Mouse (Mus musculus) midbrain, embryonic 10.5 days (tissue): ENCODE results near the gene Rhbdl1. TPM values are rescaled to one million over a fixed set of nuclear protein-coding genes. Genes with fewer than 3 reads are reported as not detected.

Experiments
- DNase-seq: peaks from one replicate; pipeline ENCODE4 v3.0.0-alpha.2; 2017; ENCODE audit warnings: low spot score
- H3K27ac ChIP-seq: fragments of 300-500 bp; sonication (generic); replicated peaks from 2 replicates; pipeline ENCODE4 v1.5.1; 2016; ENCODE audit warnings: mild to moderate bottlenecking
- H3K27me3 ChIP-seq: fragments of 300-500 bp; sonication (generic); 2 replicates; pipeline ENCODE4 v1.6.1; 2016; ENCODE audit warnings: low read depth, mild to moderate bottlenecking; ENCODE audit not compliant: poor library complexity, severe bottlenecking
- H3K36me3 ChIP-seq: fragments of 300-500 bp; sonication (generic); 2 replicates; pipeline ENCODE4 v1.6.1; 2016; ENCODE audit warnings: mild to moderate bottlenecking, moderate library complexity
- H3K4me1 ChIP-seq: fragments of 300-500 bp; sonication (generic); 2 replicates; pipeline ENCODE4 v1.6.1; 2016
- H3K4me3 ChIP-seq: fragments of 300-500 bp; sonication (generic); 2 replicates; pipeline ENCODE4 v1.5.1; 2016; ENCODE audit warnings: mild to moderate bottlenecking, moderate library complexity
- H3K9me3 ChIP-seq: fragments of 300-500 bp; sonication (generic); replicated peaks from 2 replicates; pipeline ENCODE4 v1.6.1; 2016; ENCODE audit warnings: mild to moderate bottlenecking
- WGBS: fragments of 180-500 bp; shearing (Covaris S2); methylation state at CpG from one replicate; pipeline ENCODE4 v1.1.7; 2016; 5-methylcytosine and 5-hydroxymethylcytosine counted together
- polyA plus RNA-seq: library from polyadenylated mRNA; unstranded; fragments of >200 nt; fragmentation: Nextera tagmentation; extraction: Ambion mirVana; gene quantifications from 2 replicates; pipeline ENCODE4 v1.2.1, GENCODE M21; 2016

Gene Rhbdl1
- 1.7 and 2.7 TPM in 2 replicates for polyA plus RNA-seq

- no peak for DNase-seq
- 2% methylated on average over 29 of the region's 29 CpGs for WGBS
- H3K4me3 ChIP-seq = peak within 1 kb of the TSS; percentile 89
- no peaks in the 10 kb centered on the region for H3K27me3 ChIP-seq
- peaks cover 67% of the 10 kb centered on the region for H3K36me3 ChIP-seq
- H3K27ac ChIP-seq = peak within 1 kb of the TSS; percentile 81
- H3K4me1 ChIP-seq = peaks cover 61% of the 10 kb centered on the region
- H3K9me3 ChIP-seq = no peaks in the 10 kb centered on the region
These were observed at the start of gene Rhbdl1 for GRCm38 (mm10) chr17:25837076-25837410. TSS of gene Rhbdl1 (minus strand) at chr17:25837295.

GRCm38 (mm10) chr17:25886806-25887205, 49.7 kb upstream of the Rhbdl1 start:
- no peaks in the 10 kb centered on the region for H3K27me3 ChIP-seq
- H3K27ac ChIP-seq = no peak overlapping the region
- DNase-seq = no peak
- no peak overlapping the region for H3K4me3 ChIP-seq
- peaks cover 62% of the 10 kb centered on the region for H3K36me3 ChIP-seq
- peaks cover 41% of the 10 kb centered on the region for H3K4me1 ChIP-seq
- H3K9me3 ChIP-seq = no peaks in the 10 kb centered on the region

GRCm38 (mm10) chr17:25885636-25886035, 48.5 kb upstream of the Rhbdl1 start:
- 66% methylated on average over 4 of the region's 4 CpGs for WGBS
- Histone ChIP-seq H3K4me1 (peaks cover 52% of the 10 kb centered on the region), H3K9me3 (no peaks in the 10 kb centered on the region), H3K27ac (no peak overlapping the region), H3K27me3 (no peaks in the 10 kb centered on the region), H3K36me3 (peaks cover 62% of the 10 kb centered on the region), H3K4me3 (no peak overlapping the region)
- peak; percentile 37 for DNase-seq

- 97% methylated on average over 3 of the region's 3 CpGs for WGBS
- peak overlapping the region; percentile 90; the same call in 1 of the 2 replicates for H3K27ac ChIP-seq
- DNase-seq = no peak
- H3K9me3 ChIP-seq = no peaks in the 10 kb centered on the region
- peaks cover 53% of the 10 kb centered on the region for H3K36me3 ChIP-seq
- no peak overlapping the region for H3K4me3 ChIP-seq
- no peaks in the 10 kb centered on the region for H3K27me3 ChIP-seq
- peaks cover 70% of the 10 kb centered on the region for H3K4me1 ChIP-seq
These were observed 46.7 kb upstream of the Rhbdl1 start for GRCm38 (mm10) chr17:25883824-25884223.

GRCm38 (mm10) chr17:25883268-25883667, 46.2 kb upstream of the Rhbdl1 start:
- 83% methylated on average over 8 of the region's 8 CpGs for WGBS

GRCm38 (mm10) chr17:25882306-25882705, 45.2 kb upstream of the Rhbdl1 start:
- DNase-seq = no peak
- Histone ChIP-seq H3K4me1 (peaks cover 86% of the 10 kb centered on the region), H3K27ac (peak overlapping the region; percentile 90), H3K36me3 (peaks cover 55% of the 10 kb centered on the region), H3K9me3 (no peaks in the 10 kb centered on the region), H3K27me3 (no peaks in the 10 kb centered on the region), H3K4me3 (peak overlapping the region; percentile 30)
- WGBS = 23% methylated on average over 5 of the region's 5 CpGs

More at GRCm38 (mm10) chr17:25883268-25883667, 46.2 kb upstream of the Rhbdl1 start:
- Histone ChIP-seq H3K27me3 (no peaks in the 10 kb centered on the region), H3K9me3 (no peaks in the 10 kb centered on the region), H3K4me1 (peaks cover 76% of the 10 kb centered on the region), H3K36me3 (peaks cover 53% of the 10 kb centered on the region), H3K4me3 (0 out of 2 replicates have a peak overlapping the region, but pooled peaks have one; percentile 7), H3K27ac (peak overlapping the region; percentile 90)
- no peak for DNase-seq

GRCm38 (mm10) chr17:25881691-25882090, 44.6 kb upstream of the Rhbdl1 start:
- peak overlapping the region; percentile 30 for H3K4me3 ChIP-seq
- H3K9me3 ChIP-seq = no peaks in the 10 kb centered on the region
- H3K27me3 ChIP-seq = no peaks in the 10 kb centered on the region
- H3K36me3 ChIP-seq = peaks cover 60% of the 10 kb centered on the region
- peak overlapping the region; percentile 90 for H3K27ac ChIP-seq
- peaks cover 92% of the 10 kb centered on the region for H3K4me1 ChIP-seq
- DNase-seq = peak; percentile 68
- WGBS = 13% methylated on average over 4 of the region's 4 CpGs

- H3K4me3 ChIP-seq = peak overlapping the region; percentile 30
- WGBS = under 1% methylated on average over 5 of the region's 5 CpGs
- H3K4me1 ChIP-seq = peaks cover 97% of the 10 kb centered on the region
These were observed 44.0 kb upstream of the Rhbdl1 start for GRCm38 (mm10) chr17:25880913-25881641.

GRCm38 (mm10) chr17:25880196-25880910, 43.3 kb upstream of the Rhbdl1 start, which contains the start of gene Wfikkn1:
TSS of gene Wfikkn1 (minus strand) at chr17:25880858.
- H3K4me3 ChIP-seq = peak within 1 kb of the TSS; percentile 30
- WGBS = 14% methylated on average over 5 of the region's 5 CpGs
- peak within 1 kb of the TSS; percentile 90 for H3K27ac ChIP-seq
- no peaks in the 10 kb centered on the region for H3K27me3 ChIP-seq
- peaks cover 97% of the 10 kb centered on the region for H3K4me1 ChIP-seq
- H3K36me3 ChIP-seq = peaks cover 63% of the 10 kb centered on the region
- peak; percentile 73 for DNase-seq
- no peaks in the 10 kb centered on the region for H3K9me3 ChIP-seq

More at GRCm38 (mm10) chr17:25880913-25881641, 44.0 kb upstream of the Rhbdl1 start:
- peak overlapping the region; percentile 90 for H3K27ac ChIP-seq
- DNase-seq = peak; percentile 83
- H3K9me3 ChIP-seq = no peaks in the 10 kb centered on the region
- H3K36me3 ChIP-seq = peaks cover 63% of the 10 kb centered on the region
- no peaks in the 10 kb centered on the region for H3K27me3 ChIP-seq

GRCm38 (mm10) chr17:25879750-25880149, 42.7 kb upstream of the Rhbdl1 start:
- Histone ChIP-seq H3K36me3 (peaks cover 58% of the 10 kb centered on the region), H3K4me3 (peak overlapping the region; percentile 30), H3K4me1 (peaks cover 98% of the 10 kb centered on the region), H3K9me3 (no peaks in the 10 kb centered on the region), H3K27me3 (no peaks in the 10 kb centered on the region), H3K27ac (peak overlapping the region; percentile 90)
- WGBS = 66% methylated on average over 8 of the region's 8 CpGs
- no peak for DNase-seq

GRCm38 (mm10) chr17:25879261-25879660, 42.2 kb upstream of the Rhbdl1 start:
- no peaks in the 10 kb centered on the region for H3K9me3 ChIP-seq
- H3K27ac ChIP-seq = peak overlapping the region; percentile 90
- H3K4me3 ChIP-seq = peak overlapping the region; percentile 30
- H3K27me3 ChIP-seq = no peaks in the 10 kb centered on the region
- peak; percentile 66 for DNase-seq
- peaks cover 54% of the 10 kb centered on the region for H3K36me3 ChIP-seq
- peaks cover 97% of the 10 kb centered on the region for H3K4me1 ChIP-seq
- WGBS = 40% methylated on average over 4 of the region's 4 CpGs

- WGBS = 88% methylated on average over 19 of the region's 19 CpGs
- DNase-seq = no peak
- H3K4me3 ChIP-seq = peak overlapping the region; percentile 30
- H3K9me3 ChIP-seq = no peaks in the 10 kb centered on the region
- H3K27ac ChIP-seq = peak overlapping the region; percentile 90
- peaks cover 48% of the 10 kb centered on the region for H3K36me3 ChIP-seq
- H3K4me1 ChIP-seq = peaks cover 97% of the 10 kb centered on the region
- no peaks in the 10 kb centered on the region for H3K27me3 ChIP-seq
These were observed 41.6 kb upstream of the Rhbdl1 start for GRCm38 (mm10) chr17:25878611-25879180.
